Mouse (Mus musculus) cerebellum, adult 9-11 months (tissue): Measurements from ENCODE around the gene Hdac4.

ENCODE experiments used
- DNase-seq: peaks from one replicate; pipeline ENCODE4 v3.0.0; 2022

Gene Hdac4

DNA sequence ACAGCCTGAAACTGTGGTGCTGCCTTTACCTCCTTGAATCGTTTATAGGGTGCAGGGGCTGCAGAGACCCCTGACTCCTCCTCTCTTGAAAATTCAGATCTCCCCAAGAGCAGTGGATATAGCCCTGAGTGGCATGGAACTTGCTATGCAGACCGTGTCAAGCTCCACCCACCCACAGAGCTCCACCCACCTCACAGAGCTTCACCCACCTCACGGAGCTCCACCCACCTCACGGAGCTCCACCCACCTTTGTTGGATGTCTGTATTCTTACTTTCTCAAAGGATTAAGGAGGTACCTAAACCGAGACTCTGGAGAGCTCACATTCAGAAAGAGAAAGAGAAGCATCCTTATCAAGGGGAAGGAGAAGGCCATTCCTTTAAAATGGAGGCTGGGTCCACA, 279.5 kb downstream of the Hdac4 start:
- DNase-seq: no peak

DNA sequence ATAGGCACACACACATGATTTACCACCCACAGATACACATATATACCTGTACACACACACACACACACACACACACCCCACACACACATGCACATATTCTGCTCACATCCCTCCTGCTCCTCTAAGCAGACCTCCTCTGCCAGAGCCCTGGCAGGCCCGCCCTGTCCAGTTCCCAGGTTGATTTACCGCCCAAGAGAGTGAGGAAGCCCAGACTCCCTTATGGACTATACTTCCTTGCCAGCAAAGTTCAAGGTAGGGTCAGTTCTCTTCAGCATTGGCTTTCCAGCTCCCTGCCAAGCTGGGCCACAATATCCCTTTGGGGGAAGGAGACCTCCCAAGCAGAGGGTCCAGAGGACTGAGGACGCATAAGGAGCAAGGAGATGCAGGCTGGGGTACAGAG, 280.9 kb downstream of the Hdac4 start:
- no peak for DNase-seq

DNA sequence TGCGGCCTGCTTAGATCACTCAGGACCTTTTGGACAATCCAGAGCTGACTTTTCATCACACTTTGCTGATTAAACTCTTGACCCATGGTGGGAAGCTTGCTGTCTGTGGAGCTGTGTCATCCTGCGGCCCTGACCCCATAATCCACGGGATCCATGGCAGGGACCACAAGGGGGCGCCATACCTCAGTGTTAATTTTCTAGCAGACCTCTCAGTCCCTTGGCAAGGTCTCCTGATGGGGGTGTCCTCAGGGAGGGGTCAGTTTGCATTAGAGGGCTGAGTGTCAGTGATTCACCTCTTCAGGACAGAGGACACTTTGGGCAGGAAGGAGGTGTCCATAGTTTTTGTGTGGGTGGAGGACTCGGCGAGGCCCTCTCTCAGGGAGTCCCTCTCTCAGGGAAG, 281.6 kb downstream of the Hdac4 start:
- peak; percentile 30 for DNase-seq

DNA sequence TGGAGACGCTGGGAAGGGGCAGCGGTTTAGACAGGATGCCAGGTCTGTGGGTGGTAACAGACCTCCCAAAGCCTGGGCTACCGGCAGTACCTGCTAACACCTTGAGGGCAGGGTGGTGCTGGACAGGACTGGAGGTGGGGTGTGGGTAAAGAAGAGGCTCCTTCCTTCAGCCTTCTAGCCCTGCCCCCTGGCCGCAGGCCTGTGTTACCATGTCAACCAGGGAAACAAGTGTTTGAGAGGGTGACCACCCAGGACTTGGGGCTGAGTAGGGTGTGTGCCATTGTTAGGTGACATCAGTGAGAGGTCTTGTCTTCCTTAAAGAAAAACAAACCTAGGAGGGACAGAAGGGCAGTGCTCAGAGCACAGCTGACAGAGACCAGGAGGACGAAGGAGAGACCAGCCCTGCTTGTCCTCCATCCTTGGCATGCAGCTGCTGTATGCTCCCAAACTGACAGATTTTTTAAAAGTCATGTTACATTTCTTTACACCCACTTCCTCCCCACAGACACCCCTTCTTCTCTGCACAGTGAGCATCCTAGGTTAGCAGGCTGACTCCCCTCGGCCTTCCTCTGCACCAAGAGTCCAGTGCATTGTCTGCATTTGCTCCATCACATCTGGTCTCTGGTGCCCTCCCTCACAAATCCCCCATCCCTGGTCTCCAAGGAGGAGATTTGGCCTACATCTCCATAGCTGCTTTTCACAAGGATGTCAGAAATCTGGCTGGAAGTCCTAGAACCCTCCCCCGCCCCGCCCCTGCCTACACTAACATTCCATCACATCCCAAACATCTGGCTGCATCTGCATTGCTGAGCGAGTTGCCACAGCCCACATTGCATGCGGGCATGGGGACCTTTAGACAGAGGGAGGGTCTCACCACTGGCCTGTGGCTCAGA, 283.0 kb downstream of the Hdac4 start:
- no peak for DNase-seq

DNA sequence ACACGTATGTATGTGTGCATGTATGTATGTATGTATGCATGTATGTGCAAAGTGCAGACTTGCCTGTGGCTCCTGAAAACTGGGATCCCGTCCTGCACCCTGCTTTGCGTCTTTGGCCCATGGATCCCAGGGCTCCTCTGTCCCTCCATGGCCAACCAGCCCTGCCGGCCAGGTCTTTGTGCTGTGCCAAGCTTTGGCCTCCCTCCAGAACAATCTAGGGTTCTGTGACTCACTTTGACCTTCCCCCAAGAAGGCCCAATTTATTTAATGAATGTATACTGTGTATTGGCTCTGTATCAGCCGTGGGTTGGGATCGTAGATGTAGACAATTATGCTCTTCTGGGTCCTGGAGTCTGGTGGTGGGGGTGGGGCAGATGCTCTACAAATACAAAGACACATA, 290.2 kb downstream of the Hdac4 start:
- peak; percentile 35 for DNase-seq

DNA sequence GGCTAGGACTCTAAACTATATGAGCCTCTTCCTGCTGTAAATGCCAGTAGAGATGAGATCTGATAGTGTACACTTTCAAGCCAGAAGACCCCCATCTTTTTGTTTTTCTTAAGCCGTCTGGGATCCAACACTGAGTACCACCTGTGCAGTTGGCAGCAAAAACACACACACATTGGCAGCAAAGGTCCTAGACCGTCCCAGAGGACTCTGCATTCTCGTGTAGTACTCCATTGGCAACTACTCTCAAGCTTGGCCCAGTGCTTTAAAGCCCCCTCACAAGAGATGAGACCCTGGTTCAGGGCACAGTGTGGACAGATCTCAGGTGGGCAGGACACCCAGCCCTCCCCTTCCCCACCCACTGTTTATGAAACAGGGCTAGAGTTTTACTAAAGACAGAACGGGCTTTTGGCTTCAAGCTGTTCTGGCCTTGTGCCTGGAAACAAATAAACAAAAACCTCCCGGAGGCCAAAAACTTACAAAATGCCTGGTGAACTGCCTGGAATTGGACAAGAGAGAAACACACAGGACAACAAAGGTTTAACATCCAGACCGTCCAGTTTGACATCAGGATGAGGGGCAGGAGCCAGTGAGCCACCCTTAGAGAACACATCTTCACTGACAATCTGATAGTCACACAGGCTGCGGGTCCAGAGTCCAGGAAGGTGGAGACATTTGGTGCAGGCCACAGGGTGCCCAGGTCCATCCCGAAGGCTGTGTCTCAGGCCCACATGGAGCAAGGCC, 292.1 kb downstream of the Hdac4 start:
- DNase-seq: peak; percentile 72

DNA sequence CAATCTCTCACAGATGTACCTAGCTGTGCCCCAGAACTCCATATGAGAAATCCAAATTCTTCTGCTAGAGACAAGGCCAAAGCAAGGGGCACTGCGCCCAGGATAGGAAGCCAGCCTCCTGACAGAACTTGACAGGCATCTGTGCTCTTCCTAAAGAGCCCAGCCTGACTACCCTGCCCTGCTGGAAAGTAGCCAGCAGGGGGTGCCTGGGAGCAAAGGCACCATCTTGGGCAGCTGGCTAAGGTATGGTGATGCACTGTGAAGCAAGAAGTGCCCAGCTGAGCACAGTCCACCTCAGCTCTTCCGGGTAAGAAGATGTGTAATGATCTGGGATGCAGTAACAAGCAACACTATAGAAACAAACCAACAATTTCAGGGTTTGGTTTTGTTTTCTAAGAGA, 298.4 kb downstream of the Hdac4 start:
- no peak for DNase-seq

DNA sequence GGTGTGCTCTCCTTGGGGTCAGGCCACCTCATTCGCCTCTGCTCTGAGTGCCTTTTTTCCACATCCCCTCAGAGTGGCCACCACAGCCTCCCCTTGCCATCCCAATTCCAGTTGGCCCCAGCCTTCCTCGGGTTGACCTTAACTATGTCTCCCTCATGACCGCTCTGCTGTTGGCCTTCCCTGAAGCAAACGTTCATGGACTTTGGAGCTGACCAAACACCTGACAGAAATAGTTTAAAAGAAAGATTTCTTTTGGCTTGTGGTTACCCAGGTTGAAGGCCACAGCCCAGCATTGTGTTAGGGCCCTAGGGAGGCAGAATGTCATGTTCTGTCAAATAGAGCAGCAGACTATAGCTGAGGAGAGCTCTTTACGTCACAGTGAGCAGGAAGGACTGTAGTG, 301.2 kb downstream of the Hdac4 start:
- no peak for DNase-seq

DNA sequence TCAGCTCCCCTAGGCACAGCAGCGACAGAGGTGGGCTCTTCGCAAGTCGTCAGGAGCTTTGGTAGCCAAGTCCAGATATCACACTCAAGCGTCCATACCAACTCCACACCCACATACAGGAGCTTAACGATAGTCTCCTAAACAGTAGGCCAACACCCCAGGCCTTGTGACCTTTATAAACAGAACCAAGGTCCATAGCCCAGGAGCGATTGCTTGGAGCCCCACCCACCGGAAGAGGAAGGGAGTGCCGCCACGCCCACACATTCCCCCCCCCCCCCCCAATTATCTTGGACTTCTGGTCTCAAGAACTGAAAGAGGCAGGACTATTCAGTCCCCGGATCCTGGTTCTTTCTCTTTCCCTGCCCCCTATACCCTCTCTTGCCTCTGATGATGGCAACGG, 301.9 kb downstream of the Hdac4 start:
- no peak for DNase-seq

DNA sequence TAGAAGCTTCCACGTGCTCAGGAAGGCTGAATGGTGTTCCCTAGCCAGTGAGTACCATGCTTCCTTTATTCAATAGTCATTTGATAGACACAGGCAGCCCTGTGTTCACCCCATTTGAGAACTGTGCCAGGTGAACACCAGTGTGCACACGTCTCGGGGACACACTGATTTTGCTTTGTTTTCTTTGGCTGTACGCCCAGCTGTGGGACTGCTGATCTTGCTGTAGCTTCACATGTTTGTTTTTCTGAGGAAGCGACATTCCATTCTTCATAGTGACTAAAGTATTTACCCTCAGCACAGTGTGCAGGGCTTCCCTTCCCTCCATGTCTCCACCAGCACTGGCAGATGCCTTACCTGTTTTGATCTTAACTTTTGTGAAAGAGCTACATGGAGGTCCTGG, 312.4 kb downstream of the Hdac4 start:
- no peak for DNase-seq

DNA sequence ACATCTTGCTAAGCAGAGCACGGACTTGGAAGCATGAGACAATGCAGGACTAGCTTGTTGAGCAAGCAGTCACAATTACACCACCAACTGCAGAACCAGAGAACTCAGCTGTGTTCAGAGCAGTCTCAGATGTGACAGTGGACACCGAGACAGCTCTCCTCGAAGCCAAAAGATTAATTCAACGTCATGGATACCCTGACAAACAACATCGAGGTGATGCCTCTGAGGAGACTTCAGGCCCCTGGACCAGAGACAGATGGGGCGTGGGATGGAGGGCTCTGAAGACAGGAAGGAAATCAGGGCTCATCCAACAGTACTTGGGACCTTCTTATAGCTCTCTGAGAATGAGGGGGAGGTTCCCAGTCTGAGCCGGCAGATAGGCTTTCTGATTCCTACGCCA, 314.6 kb downstream of the Hdac4 start:
- DNase-seq: no peak

DNA sequence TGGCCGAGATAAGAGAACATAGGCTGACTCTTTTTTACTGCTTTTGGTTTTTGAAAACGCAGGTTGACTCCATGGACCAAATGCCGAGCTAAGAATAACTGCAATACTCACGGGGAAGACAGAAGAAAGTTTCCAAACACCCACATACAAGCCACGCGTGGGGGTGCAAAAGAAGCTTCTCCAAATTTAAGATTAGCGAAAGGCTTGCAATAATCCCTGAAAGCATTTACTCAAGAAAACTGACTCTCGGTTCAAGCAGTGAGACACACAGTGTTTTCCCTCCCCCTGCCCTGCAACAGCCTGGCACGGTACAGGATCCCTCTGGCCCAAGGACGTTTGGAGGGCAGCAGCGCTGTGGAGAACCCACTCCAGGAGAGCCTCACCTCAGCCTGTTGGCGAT, 315.3 kb downstream of the Hdac4 start:
- no peak for DNase-seq
